ENCODE assay signal across 8 mouse cellular contexts in genomic region chr6:144045503-144045902, GRCm38 (mm10).
DNase-seq lines count a peak whose midpoint lies in the region; ATAC-seq and TF ChIP-seq lines count a peak whose summit lies in the region.

No protein-coding gene starts in this region.

- peaks cover 43% of the 10 kb centered on the region for H3K4me1 ChIP-seq in hindbrain, embryonic 13.5 days (replicated peaks)
- peaks cover 39% of the 10 kb centered on the region for H3K4me1 ChIP-seq in midbrain, embryonic 12.5 days
- H3K4me1 ChIP-seq in liver, postnatal 0 days (ENCODE audit: insufficient read depth) = no peaks in the 10 kb centered on the region; the same call in 1 of the 2 replicates

- no peak for TF ChIP-seq CTCF in liver, postnatal 0 days (IDR thresholded peaks at IDR 0.05; ENCODE audit: low read depth)

- DNase-seq in kidney, postnatal 14 days = peak; percentile 14
- DNase-seq in kidney, adult 18-20 months = no peak
- peak; percentile 48 to 64 for DNase-seq in cerebellum, postnatal 25 days
- no peak for DNase-seq in urinary bladder, adult 18-20 months (ENCODE audit: low spot score in 2 of 2)
- DNase-seq in liver, postnatal 0 days = no peak
- DNase-seq in adrenal gland, postnatal 14 days = no peak

- no peaks in the 10 kb centered on the region for H3K36me3 ChIP-seq in hindbrain, embryonic 13.5 days
- H3K36me3 ChIP-seq in midbrain, embryonic 12.5 days = no peaks in the 10 kb centered on the region
- H3K36me3 ChIP-seq in liver, postnatal 0 days (replicated peaks; ENCODE audit: insufficient read depth, low read length) = no peaks in the 10 kb centered on the region

- H3K27ac ChIP-seq in hindbrain, embryonic 13.5 days = peak overlapping the region; percentile 76
- peak overlapping the region; percentile 56 for H3K27ac ChIP-seq in midbrain, embryonic 12.5 days (replicated peaks)
- H3K27ac ChIP-seq in liver, postnatal 0 days (ENCODE audit: low read depth) = no peak overlapping the region

- no peak overlapping the region for H3K4me2 ChIP-seq in hindbrain, embryonic 13.5 days
- H3K4me2 ChIP-seq in midbrain, embryonic 12.5 days (replicated peaks) = peak overlapping the region; percentile 19; the same call in 1 of the 2 replicates
- H3K4me2 ChIP-seq in liver, postnatal 0 days (ENCODE audit: low read depth, low read length) = no peak overlapping the region

- no peaks in the 10 kb centered on the region for H3K27me3 ChIP-seq in hindbrain, embryonic 13.5 days
- no peaks in the 10 kb centered on the region for H3K27me3 ChIP-seq in midbrain, embryonic 12.5 days
- no peaks in the 10 kb centered on the region for H3K27me3 ChIP-seq in liver, postnatal 0 days (ENCODE audit: insufficient read depth, low read length)

- H3K4me3 ChIP-seq in hindbrain, embryonic 13.5 days = no peak overlapping the region
- no peak overlapping the region for H3K4me3 ChIP-seq in midbrain, embryonic 12.5 days
- no peak overlapping the region for H3K4me3 ChIP-seq in liver, postnatal 0 days (ENCODE audit: low read depth, low read length)

- H3K9me3 ChIP-seq in hindbrain, embryonic 13.5 days = no peaks in the 10 kb centered on the region
- no peaks in the 10 kb centered on the region for H3K9me3 ChIP-seq in midbrain, embryonic 12.5 days
- H3K9me3 ChIP-seq in liver, postnatal 0 days (ENCODE audit: low read length) = no peaks in the 10 kb centered on the region

- peak; percentile 67 for ATAC-seq in hindbrain, embryonic 13.5 days (ENCODE audit: low FRiP score)
- ATAC-seq in midbrain, embryonic 12.5 days (ENCODE audit: low FRiP score, low read depth) = peak; percentile 27; the same call in 1 of the 2 replicates
- no peak for ATAC-seq in liver, postnatal 0 days

- no peak for TF ChIP-seq EP300 in liver, postnatal 0 days (IDR thresholded peaks at IDR 0.05; ENCODE audit: low read depth)

- 0 out of 2 replicates have a peak overlapping the region, but pooled peaks have one; percentile 30 for H3K9ac ChIP-seq in hindbrain, embryonic 13.5 days
- H3K9ac ChIP-seq in midbrain, embryonic 12.5 days (replicated peaks) = no peak overlapping the region
- no peak overlapping the region for H3K9ac ChIP-seq in liver, postnatal 0 days (replicated peaks)

- 38% methylated on average over 9 of the region's 9 CpGs for WGBS in hindbrain, embryonic 13.5 days
- WGBS in midbrain, embryonic 12.5 days = 23% methylated on average over 9 of the region's 9 CpGs
- 58% methylated on average over 9 of the region's 9 CpGs for WGBS in liver, postnatal 0 days (ENCODE audit: insufficient replicate concordance)

Comparison
In these comparisons a context has a peak if more than half of its experiments do, and no peak if none do; other contexts are left out.
1. DNase-seq: peak in kidney, postnatal 14 days (single experiment) and cerebellum, postnatal 25 days (2 of 2); none in kidney, adult 18-20 months (single experiment), urinary bladder, adult 18-20 months (0 of 2), liver, postnatal 0 days (single experiment) and adrenal gland, postnatal 14 days (single experiment).